Mouse (Mus musculus) bone marrow macrophage, adult 2 months (primary cell): ENCODE measurements around the gene Tmem217.

Experiments used
- CTCF ChIP-seq: IDR thresholded peaks from 2 replicates; pipeline ENCODE4 v1.5.1; 2012; ENCODE audit warnings: low read depth, mild to moderate bottlenecking, low read length, moderate library complexity
- POLR2A ChIP-seq: IDR thresholded peaks from 2 replicates; pipeline ENCODE4 v1.6.1; 2012; ENCODE audit warnings: mild to moderate bottlenecking, low read depth, low read length, borderline replicate concordance

- TF ChIP-seq POLR2A (no peak), CTCF (peak; percentile 59; the same call in 1 of the 2 replicates)
Measured at GRCm38 (mm10) chr17:29492269-29493191, 59.7 kb downstream of the Tmem217 start.
